Mouse (Mus musculus) thymus, adult 2 months (tissue): Measurements from ENCODE around the gene Pcbp1. TPM values are rescaled to one million over a fixed set of nuclear protein-coding genes. Genes with fewer than 3 reads are reported as not detected.
"Not testable (repeated sequence)": the region's sequence is repeated elsewhere in the genome, so short reads cannot be mapped to it uniquely, and the experiment has no call there.

Experiments used
- DNase-seq: peaks from one replicate; pipeline ENCODE4 v3.0.0; 2021
- H3K27ac ChIP-seq: fragments of 200-500 bp; 2 replicates; pipeline ENCODE4 v1.5.1; 2012; ENCODE audit warnings: low read length, control low read depth; ENCODE audit not compliant: control insufficient read depth, insufficient read depth
- H3K27me3 ChIP-seq: fragments of 200-500 bp; 2 replicates; pipeline ENCODE4 v1.6.1; 2012; ENCODE audit warnings: mild to moderate bottlenecking, low read length, moderate library complexity, mixed read lengths; ENCODE audit not compliant: control insufficient read depth, insufficient read depth
- H3K36me3 ChIP-seq: fragments of 200-500 bp; 2 replicates; pipeline ENCODE4 v1.6.1; 2012; ENCODE audit warnings: mild to moderate bottlenecking, low read length, moderate library complexity; ENCODE audit not compliant: control insufficient read depth, insufficient read depth
- H3K4me1 ChIP-seq: fragments of 200-500 bp; replicated peaks from 2 replicates; pipeline ENCODE4 v1.6.1; 2012; ENCODE audit warnings: low read length; ENCODE audit not compliant: control insufficient read depth, insufficient read depth
- H3K4me3 ChIP-seq: fragments of 200-500 bp; 2 replicates; pipeline ENCODE4 v1.5.1; 2012; ENCODE audit warnings: mild to moderate bottlenecking, low read length, control low read depth, moderate library complexity; ENCODE audit not compliant: control insufficient read depth, insufficient read depth
- CTCF ChIP-seq: fragments of 200-500 bp; IDR thresholded peaks from 2 replicates; pipeline ENCODE4 v1.5.1; 2012; ENCODE audit warnings: mild to moderate bottlenecking, control low read depth, low read length, moderate library complexity, borderline replicate concordance; ENCODE audit not compliant: control insufficient read depth, poor library complexity, insufficient read depth; ENCODE audit errors: extremely low read depth
- POLR2A ChIP-seq: fragments of 200-500 bp; IDR thresholded peaks from 2 replicates; pipeline ENCODE4 v1.6.1; 2012; ENCODE audit warnings: mild to moderate bottlenecking, low read length, control low read depth, moderate library complexity; ENCODE audit not compliant: control insufficient read depth, poor library complexity, insufficient read depth; ENCODE audit errors: extremely low read depth
- WGBS: fragments of 180-500 bp; shearing (Covaris S2); methylation state at CpG from one replicate; pipeline ENCODE4 v1.1.7; 2018; 5-methylcytosine and 5-hydroxymethylcytosine counted together
- polyA plus RNA-seq: library from polyadenylated mRNA; depleted of rRNA; stranded (reverse); fragments of >200 nt; gene quantifications from 2 replicates; pipeline ENCODE4 v1.2.3, GENCODE M21; 2012

Gene Pcbp1
- polyA plus RNA-seq, 1 experiment: 291 TPM

DNA sequence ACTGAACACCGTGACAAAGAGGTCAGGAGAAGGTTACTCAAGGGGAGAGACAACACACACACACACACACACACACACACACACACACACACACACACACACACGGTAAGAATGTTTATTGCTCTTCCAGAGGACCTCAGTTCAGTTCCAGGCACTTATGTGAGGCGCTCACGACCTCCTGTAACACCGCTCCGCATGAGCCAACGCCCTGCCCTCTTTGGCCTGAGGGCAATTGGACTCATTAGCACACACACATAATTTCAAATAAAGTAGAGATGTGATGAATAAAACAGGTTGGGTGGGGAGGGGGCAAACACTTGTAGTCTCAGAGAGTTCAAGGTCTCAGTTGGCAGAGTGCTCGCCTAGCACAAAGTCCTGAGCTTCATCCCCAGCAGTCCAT, 30.0 kb downstream of the Pcbp1 start:
- no peak overlapping the region for H3K27ac ChIP-seq
- H3K4me3 ChIP-seq: no peak overlapping the region
- DNase-seq: no peak
- 96% methylated on average over 8 of the region's 8 CpGs for WGBS
- no peak for TF ChIP-seq POLR2A
- TF ChIP-seq CTCF: no peak
- H3K27me3 ChIP-seq: no peaks in the 10 kb centered on the region
- no peaks in the 10 kb centered on the region for H3K36me3 ChIP-seq
- H3K4me1 ChIP-seq: peaks cover 8% of the 10 kb centered on the region

DNA sequence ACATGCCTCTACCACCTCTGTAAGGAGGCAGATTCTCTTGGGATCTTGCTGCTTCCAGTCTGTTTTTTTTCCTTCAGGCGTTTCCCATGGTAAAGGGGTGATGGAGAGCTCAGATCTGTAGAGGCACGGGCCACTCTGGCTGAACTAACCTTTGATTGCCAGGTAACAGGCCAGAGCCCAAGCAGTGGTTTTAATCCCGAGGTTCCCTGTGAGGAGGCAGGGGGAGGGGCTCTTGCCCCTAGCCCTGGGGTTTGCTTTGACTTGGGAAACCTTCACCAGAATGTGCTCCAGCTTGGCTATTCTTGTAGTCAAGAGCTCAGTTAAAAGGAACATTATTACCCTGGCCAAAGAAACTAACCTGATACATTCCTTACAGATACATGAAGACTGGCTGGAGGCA, 30.5 kb downstream of the Pcbp1 start:
- DNase-seq: no peak
- H3K27ac ChIP-seq: no peak overlapping the region
- H3K4me3 ChIP-seq: no peak overlapping the region
- H3K36me3 ChIP-seq: no peaks in the 10 kb centered on the region
- 93% methylated on average over 3 of the region's 3 CpGs for WGBS
- H3K27me3 ChIP-seq: no peaks in the 10 kb centered on the region
- TF ChIP-seq POLR2A: no peak
- no peak for TF ChIP-seq CTCF
- peaks cover 8% of the 10 kb centered on the region for H3K4me1 ChIP-seq

DNA sequence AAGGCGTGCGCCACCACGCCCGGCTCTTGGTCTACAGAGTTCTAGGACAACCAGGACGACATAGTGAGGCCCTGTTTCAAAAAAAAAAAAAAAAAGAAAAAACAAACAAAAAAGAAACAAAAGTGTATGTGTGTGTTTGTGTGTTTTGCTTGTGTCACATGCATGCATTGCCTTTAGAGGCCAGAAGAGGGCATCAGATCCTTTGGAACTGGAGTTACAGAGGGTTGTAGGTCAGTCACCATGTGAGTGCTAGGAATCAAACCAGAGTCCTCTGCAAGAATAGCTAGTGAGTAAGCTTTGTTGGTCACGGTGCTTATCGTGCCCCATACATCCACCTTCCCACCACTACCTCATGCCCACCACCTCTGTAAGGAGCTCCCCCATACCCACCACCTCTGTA, 31.4 kb downstream of the Pcbp1 start:
- TF ChIP-seq POLR2A: no peak
- no peak for TF ChIP-seq CTCF
- peaks cover 8% of the 10 kb centered on the region for H3K4me1 ChIP-seq
- DNase-seq: no peak
- no peaks in the 10 kb centered on the region for H3K27me3 ChIP-seq
- no peaks in the 10 kb centered on the region for H3K36me3 ChIP-seq
- H3K27ac ChIP-seq: no peak overlapping the region
- H3K4me3 ChIP-seq: no peak overlapping the region
- 99% methylated on average over 7 of the region's 7 CpGs for WGBS

DNA sequence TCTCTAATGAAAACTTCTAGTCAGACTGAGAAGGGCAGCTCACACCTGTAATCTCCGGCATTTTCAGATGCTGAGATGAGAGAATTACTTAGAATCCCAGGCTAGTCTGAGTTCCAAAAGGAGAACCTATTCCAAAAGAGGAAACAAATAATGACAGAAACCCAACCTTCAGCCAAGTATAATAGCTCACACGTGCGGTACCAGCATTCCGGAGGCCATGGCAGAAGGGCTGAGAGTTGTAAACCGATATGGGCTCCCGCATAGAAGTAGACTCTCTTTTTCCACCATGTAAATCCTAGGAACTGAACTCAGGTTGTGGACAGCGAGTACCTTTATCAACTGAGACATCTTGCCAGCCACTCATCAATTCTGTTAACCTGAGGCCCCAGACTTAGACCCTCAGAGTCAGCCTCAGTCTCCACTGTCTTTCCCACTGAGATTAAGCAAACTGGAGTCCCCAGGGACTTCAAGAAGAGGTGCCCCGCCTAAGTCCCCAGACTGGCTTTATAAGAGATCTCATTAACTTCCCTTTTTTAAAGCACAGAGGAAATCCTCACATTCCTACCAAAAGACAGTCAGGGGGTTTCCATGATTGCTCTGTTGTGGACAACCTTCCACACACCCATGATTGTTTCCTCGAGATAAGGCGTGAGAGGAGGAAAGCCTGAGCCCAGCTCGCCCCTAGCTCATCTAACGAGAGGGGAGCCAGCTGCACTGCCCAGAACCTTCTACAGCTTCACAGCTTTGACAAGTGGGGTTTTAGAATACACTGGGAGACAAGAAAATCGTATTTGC, 32.5 kb downstream of the Pcbp1 start:
- Histone ChIP-seq H3K27ac (no peak overlapping the region), H3K36me3 (no peaks in the 10 kb centered on the region), H3K4me1 (peaks cover 8% of the 10 kb centered on the region), H3K4me3 (no peak overlapping the region), H3K27me3 (no peaks in the 10 kb centered on the region)
- 30% methylated on average over 13 of the region's 13 CpGs for whole genome bisulfite sequencing
- TF ChIP-seq CTCF (no peak), POLR2A (no peak)
- no peak for DNase-seq

DNA sequence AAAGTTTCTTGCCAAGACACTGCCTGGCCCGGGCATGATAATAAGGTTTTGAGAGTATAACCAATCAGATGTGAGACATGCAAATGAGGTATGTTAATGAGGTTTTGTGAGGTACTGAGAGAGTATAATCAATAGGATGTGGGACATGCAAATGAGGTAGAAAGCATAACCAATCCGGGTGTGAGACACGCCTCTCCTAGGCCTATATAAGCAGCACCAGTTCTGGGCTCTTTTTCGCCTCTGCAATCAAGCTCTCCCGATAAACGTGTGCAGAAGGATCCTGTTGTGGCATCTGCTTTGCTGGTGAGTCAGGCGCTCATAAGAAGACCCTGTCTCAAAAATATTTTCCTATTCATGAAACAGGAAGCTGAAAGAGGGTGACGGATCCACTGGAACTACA, 35.7 kb downstream of the Pcbp1 start:
- H3K4me3 ChIP-seq, DNase-seq, H3K36me3 ChIP-seq, H3K27ac ChIP-seq, H3K27me3 ChIP-seq: not testable (repeated sequence)
- WGBS: 97% methylated on average over 8 of the region's 8 CpGs
- peaks cover 16% of the 10 kb centered on the region for H3K4me1 ChIP-seq

DNA sequence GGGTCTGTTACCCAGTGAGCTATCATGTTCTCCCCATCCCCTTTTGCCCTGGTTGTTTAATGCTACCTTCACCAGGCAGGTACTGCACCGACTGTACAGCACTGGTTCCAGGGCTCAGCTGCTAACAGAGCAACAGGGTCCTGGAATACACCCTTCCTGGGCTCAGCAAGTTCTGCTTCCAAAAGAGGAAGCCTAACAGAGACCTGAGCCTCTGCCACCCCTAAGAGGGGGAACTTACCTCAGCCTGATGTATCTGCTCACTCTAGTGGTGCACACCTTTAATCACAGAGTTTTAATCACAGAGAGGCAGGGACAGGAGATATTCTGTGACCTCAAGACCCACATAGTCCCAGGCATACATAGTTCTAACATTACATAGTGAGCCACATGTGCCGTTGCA, 36.2 kb downstream of the Pcbp1 start:
- 68% methylated on average over 2 of the region's 2 CpGs for WGBS
- H3K27ac ChIP-seq: no peak overlapping the region

DNA sequence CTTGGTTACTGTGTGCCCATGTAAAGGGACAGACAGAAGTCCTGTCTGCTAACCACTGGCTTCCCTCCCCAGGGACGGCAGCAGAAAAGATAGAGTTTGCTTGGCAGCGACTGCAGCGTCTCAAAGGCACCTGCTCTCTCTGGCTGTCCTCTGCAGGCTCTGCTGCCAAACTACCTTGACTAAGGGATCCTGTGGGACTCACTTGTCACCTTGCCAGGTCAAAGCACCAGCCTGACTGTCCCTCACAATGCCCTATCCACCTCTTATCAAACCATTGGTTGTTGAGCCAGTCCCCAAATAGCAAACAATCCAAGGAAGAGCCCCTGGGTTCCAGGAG, 38.0 kb downstream of the Pcbp1 start:
- Histone ChIP-seq H3K4me3 (no peak overlapping the region), H3K4me1 (peaks cover 16% of the 10 kb centered on the region), H3K27me3 (no peaks in the 10 kb centered on the region), H3K36me3 (no peaks in the 10 kb centered on the region), H3K27ac (peak overlapping the region; percentile 90)
- TF ChIP-seq POLR2A (no peak), CTCF (no peak)
- WGBS: 42% methylated on average over 3 of the region's 3 CpGs
- peak; percentile 18 for DNase-seq

More for the DNA sequence above, 36.2 kb downstream of the Pcbp1 start:
- Histone ChIP-seq H3K36me3 (no peaks in the 10 kb centered on the region), H3K4me1 (peaks cover 16% of the 10 kb centered on the region), H3K27me3 (no peaks in the 10 kb centered on the region), H3K4me3 (no peak overlapping the region)
- no peak for DNase-seq
- TF ChIP-seq CTCF (no peak), POLR2A (no peak)
